Mouse (Mus musculus): ENCODE results near the gene Gm37419. TPM values are rescaled to one million over a fixed set of nuclear protein-coding genes. Genes with fewer than 3 reads are reported as not detected.

Gene Gm37419
- polyA plus RNA-seq, 2 experiments: not detected

DNA sequence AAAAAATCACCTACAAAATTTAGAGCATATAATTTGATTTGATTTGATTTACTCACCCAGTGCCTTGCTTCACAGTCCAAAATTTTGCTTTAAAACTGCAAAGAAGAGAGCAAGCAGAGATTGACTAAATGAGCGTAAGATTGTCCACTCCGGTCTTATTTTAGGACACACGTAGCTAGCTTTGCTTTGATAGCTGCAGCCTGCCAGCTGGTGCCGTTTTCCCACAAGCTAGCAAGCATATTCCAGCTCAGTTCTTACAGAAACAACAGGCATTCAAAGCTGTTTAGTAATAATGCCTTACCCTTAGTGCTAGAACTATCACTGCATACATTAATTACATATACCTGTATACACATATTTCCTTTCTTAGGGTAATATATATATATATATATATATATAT lies 9.8 kb upstream of the Gm37419 start:
- Histone ChIP-seq H3K4me2 (ENCODE audit: low read depth) (no peak overlapping the region), H3K27me3 (ENCODE audit: control insufficient read depth, insufficient read depth, low read length) (peaks cover 30% of the 10 kb centered on the region), H3K4me3 (ENCODE audit: insufficient read depth in 1 of 2, low read depth in 2 of 2, low read length in 2 of 2) (no peak overlapping the region), H3K9ac (replicated peaks) (no peak overlapping the region), H3K36me3 (replicated peaks; ENCODE audit: control insufficient read depth, insufficient read depth, low read depth) (no peaks in the 10 kb centered on the region), H3K4me1 (replicated peaks; ENCODE audit: control insufficient read depth in 2 of 2, insufficient read depth in 2 of 2, low read length in 1 of 2) (peaks cover 0 to 3% of the 10 kb centered on the region in 2 experiments; a peak in 1 of 4 replicates), H3K9me3 (ENCODE audit: control insufficient read depth, low read length) (no peaks in the 10 kb centered on the region), H3K27ac (no peak overlapping the region)
- 72% methylated on average over 4 of the region's 4 CpGs for WGBS (ENCODE audit: insufficient replicate concordance)
- DNase-seq (ENCODE audit: low read depth in 3 of 3, low spot score in 3 of 3): no peak
- TF ChIP-seq EP300 (IDR thresholded peaks at IDR 0.05; ENCODE audit: low read depth) (no peak), CTCF (IDR thresholded peaks at IDR 0.05; ENCODE audit: low read depth) (no peak)
- no peak for ATAC-seq (ENCODE audit: insufficient read depth)

- DNase-seq (ENCODE audit: low read depth in 3 of 3, low spot score in 3 of 3): no peak
- Histone ChIP-seq H3K9ac (replicated peaks) (no peak overlapping the region), H3K4me3 (ENCODE audit: insufficient read depth in 1 of 2, low read depth in 2 of 2, low read length in 2 of 2) (no peak overlapping the region), H3K36me3 (replicated peaks; ENCODE audit: control insufficient read depth, insufficient read depth, low read depth) (no peaks in the 10 kb centered on the region), H3K9me3 (ENCODE audit: control insufficient read depth, low read length) (no peaks in the 10 kb centered on the region), H3K4me1 (replicated peaks; ENCODE audit: control insufficient read depth in 2 of 2, insufficient read depth in 2 of 2, low read length in 1 of 2) (peaks cover 0 to 6% of the 10 kb centered on the region in 2 experiments; a peak in 2 of 4 replicates), H3K27ac (no peak overlapping the region), H3K4me2 (ENCODE audit: low read depth) (no peak overlapping the region), H3K27me3 (ENCODE audit: control insufficient read depth, insufficient read depth, low read length) (peaks cover 40% of the 10 kb centered on the region)
- 67% methylated on average over 9 of the region's 9 CpGs for WGBS (ENCODE audit: insufficient replicate concordance)
- no peak for TF ChIP-seq EP300 (IDR thresholded peaks at IDR 0.05; ENCODE audit: low read depth)
- ATAC-seq (ENCODE audit: insufficient read depth): no peak
Measured at GRCm38 (mm10) chr16:23979446-23979845, 8.8 kb upstream of the Gm37419 start.

DNA sequence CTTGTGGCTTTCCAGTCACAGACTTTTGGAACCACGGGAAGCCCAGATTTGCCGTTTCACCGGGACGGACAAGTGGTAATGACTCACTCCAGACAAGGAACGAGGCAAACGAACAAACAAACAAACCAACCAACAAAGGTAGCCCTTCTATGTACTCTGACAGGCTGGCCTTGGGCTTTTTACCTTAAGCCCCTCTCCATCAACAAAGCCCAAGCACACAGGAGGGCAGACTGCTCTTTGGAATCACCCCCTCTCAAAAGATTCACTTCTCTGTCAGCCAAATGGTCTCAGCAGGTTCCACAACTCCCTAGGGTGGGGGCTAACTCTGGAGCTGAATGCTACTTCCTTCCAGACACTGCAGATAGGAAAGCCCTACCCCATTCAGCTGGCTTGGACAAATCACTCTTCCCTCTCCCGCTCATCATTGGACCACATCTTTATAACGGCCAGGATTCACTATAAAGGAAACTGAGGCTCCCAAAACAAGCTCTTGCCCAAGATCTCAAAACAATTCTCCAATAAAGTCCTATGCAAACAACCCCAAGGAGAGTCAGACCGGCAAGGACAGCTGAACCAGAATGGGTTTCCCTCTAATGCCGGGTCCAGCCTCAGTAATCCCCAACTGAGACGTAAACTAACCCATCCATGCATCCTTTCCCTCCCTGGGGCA lies 7.9 kb upstream of the Gm37419 start:
- 8% methylated on average over 11 of the region's 11 CpGs for WGBS (ENCODE audit: insufficient replicate concordance)
- TF ChIP-seq EP300 (IDR thresholded peaks at IDR 0.05; ENCODE audit: low read depth): no peak
- TF ChIP-seq CTCF (IDR thresholded peaks at IDR 0.05; ENCODE audit: low read depth): no peak
- Histone ChIP-seq H3K9ac (replicated peaks) (no peak overlapping the region), H3K27me3 (ENCODE audit: control insufficient read depth, insufficient read depth, low read length) (peaks cover 49% of the 10 kb centered on the region), H3K36me3 (replicated peaks; ENCODE audit: control insufficient read depth, insufficient read depth, low read depth) (no peaks in the 10 kb centered on the region), H3K4me3 (ENCODE audit: insufficient read depth in 1 of 2, low read depth in 2 of 2, low read length in 2 of 2) (peak overlapping the region in 1 of 2 experiments; percentile 35; a peak in 1 of 4 replicates), H3K9me3 (ENCODE audit: control insufficient read depth, low read length) (no peaks in the 10 kb centered on the region), H3K27ac (no peak overlapping the region), H3K4me2 (ENCODE audit: low read depth) (peak overlapping the region; percentile 57), H3K4me1 (replicated peaks; ENCODE audit: control insufficient read depth in 2 of 2, insufficient read depth in 2 of 2, low read length in 1 of 2) (peaks cover 0 to 6% of the 10 kb centered on the region in 2 experiments; a peak in 2 of 4 replicates)
- DNase-seq (ENCODE audit: low read depth in 3 of 3, low spot score in 3 of 3) (no peak), ATAC-seq (ENCODE audit: insufficient read depth) (no peak)

DNA sequence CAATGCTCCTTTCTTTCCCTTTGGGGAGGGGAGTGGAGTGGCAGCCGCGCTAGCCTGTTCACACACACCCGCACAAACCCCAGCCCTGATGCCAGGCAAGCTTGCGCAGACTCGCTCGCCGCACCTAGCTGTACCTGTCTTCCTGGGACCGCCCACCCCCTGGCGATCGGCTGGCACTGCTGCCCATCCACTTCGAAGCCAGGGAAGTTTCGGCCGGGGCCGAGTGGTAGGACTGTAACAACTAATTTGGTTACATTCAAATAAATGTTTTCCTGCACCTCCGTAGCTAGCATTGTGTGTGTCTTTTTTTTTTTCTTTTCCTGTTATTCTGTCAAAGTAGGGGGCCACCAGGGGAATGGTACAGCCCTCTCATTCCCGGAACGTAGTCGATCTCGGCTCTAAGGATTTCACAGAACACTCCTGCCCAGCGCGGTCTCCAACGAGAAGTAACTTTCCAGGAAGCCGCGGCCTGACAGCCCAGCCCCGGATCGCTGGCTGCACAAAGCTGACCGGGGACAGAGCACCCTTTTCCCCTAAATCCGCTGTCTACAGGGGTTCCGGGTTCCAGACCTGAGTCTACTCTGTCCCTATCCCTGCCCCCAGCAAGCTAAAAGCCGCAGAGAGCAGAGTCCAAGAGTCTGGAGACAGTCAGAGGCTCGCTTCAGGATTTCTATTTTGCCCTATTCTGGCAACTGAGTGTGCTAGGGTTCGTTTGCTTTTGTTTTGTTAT lies 7.1 kb upstream of the Gm37419 start:
- peak overlapping the region; percentile 0 to 35 for H3K4me3 ChIP-seq (ENCODE audit: insufficient read depth in 1 of 2, low read depth in 2 of 2, low read length in 2 of 2)

More for the DNA sequence above, 7.1 kb upstream of the Gm37419 start:
- no peak overlapping the region for H3K9ac ChIP-seq (replicated peaks)
- H3K4me1 ChIP-seq (replicated peaks; ENCODE audit: control insufficient read depth in 2 of 2, insufficient read depth in 2 of 2, low read length in 1 of 2): peaks cover 0 to 6% of the 10 kb centered on the region in 2 experiments; a peak in 2 of 4 replicates
- DNase-seq (ENCODE audit: low read depth in 3 of 3, low spot score in 3 of 3) (no peak), ATAC-seq (ENCODE audit: insufficient read depth) (no peak)
- no peak overlapping the region for H3K27ac ChIP-seq
- H3K9me3 ChIP-seq (ENCODE audit: control insufficient read depth, low read length): no peaks in the 10 kb centered on the region
- H3K4me2 ChIP-seq (ENCODE audit: low read depth): peak overlapping the region; percentile 57
- no peak for TF ChIP-seq EP300 (IDR thresholded peaks at IDR 0.05; ENCODE audit: low read depth)
- no peak for TF ChIP-seq CTCF (IDR thresholded peaks at IDR 0.05; ENCODE audit: low read depth)
- no peaks in the 10 kb centered on the region for H3K36me3 ChIP-seq (replicated peaks; ENCODE audit: control insufficient read depth, insufficient read depth, low read depth)
- WGBS (ENCODE audit: insufficient replicate concordance): 2% methylated on average over 32 of the region's 32 CpGs
- H3K27me3 ChIP-seq (ENCODE audit: control insufficient read depth, insufficient read depth, low read length): peaks cover 57% of the 10 kb centered on the region

All from liver, embryonic 14.5 days (tissue).